Mouse (Mus musculus): ENCODE measurements around the gene Stac3. TPM values are rescaled to one million over a fixed set of nuclear protein-coding genes. Genes with fewer than 3 reads are reported as not detected.
A peak's percentile ranks its signal among the peaks of the same experiment; 100 is the strongest.

Gene Stac3
- total and polyA plus RNA-seq, 3 experiments: 0.08 to 0.79 (median 0.50) TPM

DNA sequence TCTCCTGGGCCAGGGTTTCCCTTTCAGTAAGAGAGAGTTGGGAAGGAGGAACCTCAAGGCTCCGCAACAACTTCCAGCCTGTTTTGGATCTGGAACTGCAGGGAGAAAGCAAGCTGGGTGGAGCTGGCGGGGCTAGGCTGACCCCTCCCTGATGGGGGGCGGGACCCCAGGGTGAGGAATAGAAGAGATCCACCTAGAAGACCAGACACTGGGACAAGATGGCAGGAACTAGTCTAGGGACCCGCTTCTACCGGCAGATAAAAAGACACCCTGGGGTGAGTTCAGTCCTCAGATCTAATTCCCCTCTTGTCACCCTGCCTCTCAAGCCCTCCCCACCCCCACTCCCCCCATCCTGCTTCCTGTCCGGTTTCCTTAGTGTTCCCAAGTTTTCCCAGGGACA, 13.3 kb downstream of the Stac3 start, which contains the start of gene Ndufa4l2:
Gene Ndufa4l2 (plus strand): TSS at position 204 of the 400 bp plus-strand sequence.
- H3K4me1 ChIP-seq (ENCODE audit: control insufficient read depth in 1 of 2, insufficient read depth in 2 of 2): peaks cover 35 to 78% of the 10 kb centered on the region in 2 experiments
- dilution Hi-C loops (cut with MboI; ENCODE audit: extremely low pct_ligation_motif_present, extremely low pct_unique_long_range_greater_than_20kb, low sequenced_read_pairs): no loop called here
- no peak within 1 kb of the TSS for H3K27ac ChIP-seq (ENCODE audit: insufficient read depth, low read depth)
- H3K9ac ChIP-seq (ENCODE audit: insufficient read depth, low read depth): no peak within 1 kb of the TSS
- peaks cover 14% of the 10 kb centered on the region for H3K27me3 ChIP-seq (replicated peaks)
- in situ Hi-C loops (cut with MboI; ENCODE audit: low pct_ligation_motif_present, low pct_unique_long_range_greater_than_20kb, low sequenced_read_pairs): no loop called here
- H3K79me2 ChIP-seq (replicated peaks; ENCODE audit: control insufficient read depth, extremely low read depth, insufficient read depth, poor library complexity, severe bottlenecking): peaks cover 8% of the 10 kb centered on the region
- H3K4me2 ChIP-seq (ENCODE audit: insufficient read depth, low read depth, poor library complexity, severe bottlenecking): peak within 1 kb of the TSS; percentile 79; the same call in 1 of the 2 replicates
- no peaks in the 10 kb centered on the region for H3K9me3 ChIP-seq (replicated peaks; ENCODE audit: low read length)
- H3K4me3 ChIP-seq (replicated peaks in 1 of 3; ENCODE audit: low read depth in 2 of 3, low read length in 2 of 3, poor library complexity in 1 of 3): no peak within 1 kb of the TSS
- DNase-seq (ENCODE audit: extremely low read depth): no peak
- peaks cover 32 to 45% of the 10 kb centered on the region in 2 experiments for H3K36me3 ChIP-seq (replicated peaks in 1 of 2; ENCODE audit: control insufficient read depth in 1 of 2, insufficient read depth in 1 of 2, low read length in 1 of 2)
- TF ChIP-seq HCFC1 (IDR thresholded peaks at IDR 0.05; ENCODE audit: low read depth, low read length) (no peak), SMC3 (IDR thresholded peaks at IDR 0.05; ENCODE audit: low read depth, low read length) (no peak), KAT2A (IDR thresholded peaks at IDR 0.05; ENCODE audit: insufficient replicate concordance, low read length) (no peak), MXI1 (IDR thresholded peaks at IDR 0.05; ENCODE audit: low read depth, low read length) (no peak), RCOR1 (conservative IDR thresholded peaks at IDR 0.05; ENCODE audit: low read depth, low read length) (no peak), GABPA (IDR thresholded peaks at IDR 0.05; ENCODE audit: insufficient replicate concordance, low read depth, low read length) (no peak), SIN3A (IDR thresholded peaks at IDR 0.05; ENCODE audit: low read length) (no peak), MEF2A (IDR thresholded peaks at IDR 0.05; ENCODE audit: borderline replicate concordance, low read depth, low read length) (no peak), ELF1 (IDR thresholded peaks at IDR 0.05; ENCODE audit: low read depth, low read length) (no peak), RAD21 (IDR thresholded peaks at IDR 0.05; ENCODE audit: low read depth, low read length) (no peak), POLR2A (IDR thresholded peaks at IDR 0.05; ENCODE audit: low read depth, low read length) (no peak)

- DNase-seq (ENCODE audit: extremely low read depth): peak; percentile 42
- no peak overlapping the region for H3K9ac ChIP-seq (ENCODE audit: insufficient read depth, low read depth)
- H3K27me3 ChIP-seq (replicated peaks): peaks cover 7% of the 10 kb centered on the region
- H3K79me2 ChIP-seq (replicated peaks; ENCODE audit: control insufficient read depth, extremely low read depth, insufficient read depth, poor library complexity, severe bottlenecking): peaks cover 15% of the 10 kb centered on the region
- H3K9me3 ChIP-seq (replicated peaks; ENCODE audit: low read length): no peaks in the 10 kb centered on the region
- no peak overlapping the region for H3K27ac ChIP-seq (ENCODE audit: insufficient read depth, low read depth)
- peaks cover 37 to 51% of the 10 kb centered on the region in 2 experiments for H3K36me3 ChIP-seq (replicated peaks in 1 of 2; ENCODE audit: control insufficient read depth in 1 of 2, insufficient read depth in 1 of 2, low read length in 1 of 2)
- peaks cover 33 to 78% of the 10 kb centered on the region in 2 experiments for H3K4me1 ChIP-seq (ENCODE audit: control insufficient read depth in 1 of 2, insufficient read depth in 2 of 2)
- H3K4me2 ChIP-seq (ENCODE audit: insufficient read depth, low read depth, poor library complexity, severe bottlenecking): no peak overlapping the region
- in situ Hi-C loops (cut with MboI; ENCODE audit: low pct_ligation_motif_present, low pct_unique_long_range_greater_than_20kb, low sequenced_read_pairs) (no loop called here), dilution Hi-C loops (cut with MboI; ENCODE audit: extremely low pct_ligation_motif_present, extremely low pct_unique_long_range_greater_than_20kb, low sequenced_read_pairs) (no loop called here)
- H3K4me3 ChIP-seq (replicated peaks in 1 of 3; ENCODE audit: low read depth in 2 of 3, low read length in 2 of 3, poor library complexity in 1 of 3): no peak overlapping the region
- peak; percentile 75 for TF ChIP-seq POLR2AphosphoS2 (IDR thresholded peaks at IDR 0.05; ENCODE audit: low read depth, low read length)
- peak; percentile 11 for TF ChIP-seq CHD2 (IDR thresholded peaks at IDR 0.05; ENCODE audit: low read length)
- TF ChIP-seq E2F4 (IDR thresholded peaks at IDR 0.05; ENCODE audit: insufficient replicate concordance, low read depth, low read length): no peak
Observed at GRCm38 (mm10) chr10:127515271-127515982, 13.9 kb downstream of the Stac3 start.
